Mouse (Mus musculus) bone marrow macrophage, adult 2 months (primary cell): Measurements from ENCODE around the gene Mipol1. TPM values are rescaled to one million over a fixed set of nuclear protein-coding genes. Genes with fewer than 3 reads are reported as not detected.
A peak's percentile ranks its signal among the peaks of the same experiment; 100 is the strongest.

ENCODE experiments used
- H3K27ac ChIP-seq: 2 replicates; pipeline ENCODE4 v1.5.1; 2012; ENCODE audit warnings: low read depth, low read length; ENCODE audit not compliant: insufficient read depth
- H3K4me1 ChIP-seq: 2 replicates; pipeline ENCODE4 v1.6.1; 2012; ENCODE audit warnings: low read length; ENCODE audit not compliant: control insufficient read depth, insufficient read depth
- H3K4me3 ChIP-seq: 2 replicates; pipeline ENCODE4 v1.5.1; 2012; ENCODE audit warnings: mild to moderate bottlenecking, low read length, moderate library complexity; ENCODE audit not compliant: insufficient read depth
- CTCF ChIP-seq: IDR thresholded peaks from 2 replicates; pipeline ENCODE4 v1.5.1; 2012; ENCODE audit warnings: low read depth, mild to moderate bottlenecking, low read length, moderate library complexity
- POLR2A ChIP-seq: IDR thresholded peaks from 2 replicates; pipeline ENCODE4 v1.6.1; 2012; ENCODE audit warnings: mild to moderate bottlenecking, low read depth, low read length, borderline replicate concordance
- polyA plus RNA-seq: library from polyadenylated mRNA; stranded (reverse); fragments of >200 nt; gene quantifications from 2 replicates; pipeline ENCODE4 v1.2.4, GENCODE M21; 2012; ENCODE audit not compliant: missing spikeins, insufficient read depth, insufficient read length

Mipol1 gene
- polyA plus RNA-seq, 1 experiment: 1.6 TPM

- H3K4me3 ChIP-seq: no peak overlapping the region
- no peak for TF ChIP-seq CTCF
- no peak for TF ChIP-seq POLR2A
- no peaks in the 10 kb centered on the region for H3K4me1 ChIP-seq
- H3K27ac ChIP-seq: no peak overlapping the region
These were observed 219.9 kb downstream of the Mipol1 start for GRCm38 (mm10) chr12:57450017-57450583.

GRCm38 (mm10) chr12:57456911-57457310, 226.7 kb downstream of the Mipol1 start:
- H3K4me3 ChIP-seq: no peak overlapping the region
- TF ChIP-seq POLR2A (no peak), CTCF (no peak)
- H3K27ac ChIP-seq: no peak overlapping the region
- H3K4me1 ChIP-seq: no peaks in the 10 kb centered on the region

- no peaks in the 10 kb centered on the region for H3K4me1 ChIP-seq
- no peak overlapping the region for H3K27ac ChIP-seq
- TF ChIP-seq CTCF: no peak
- TF ChIP-seq POLR2A: no peak
- H3K4me3 ChIP-seq: no peak overlapping the region
These were observed 227.1 kb downstream of the Mipol1 start for GRCm38 (mm10) chr12:57457339-57457738.

GRCm38 (mm10) chr12:57464520-57465334, 234.5 kb downstream of the Mipol1 start:
- peaks cover 7% of the 10 kb centered on the region for H3K4me1 ChIP-seq
- TF ChIP-seq POLR2A: no peak
- no peak for TF ChIP-seq CTCF

GRCm38 (mm10) chr12:57471786-57472185, 241.6 kb downstream of the Mipol1 start:
- no peak overlapping the region for H3K27ac ChIP-seq
- H3K4me3 ChIP-seq: no peak overlapping the region
- no peak for TF ChIP-seq CTCF
- TF ChIP-seq POLR2A: no peak

More at GRCm38 (mm10) chr12:57464520-57465334, 234.5 kb downstream of the Mipol1 start:
- Histone ChIP-seq H3K4me3 (peak overlapping the region; percentile 10; the same call in 1 of the 2 replicates), H3K27ac (no peak overlapping the region)

GRCm38 (mm10) chr12:57476876-57477275, 246.6 kb downstream of the Mipol1 start:
- Histone ChIP-seq H3K4me3 (no peak overlapping the region), H3K27ac (no peak overlapping the region)

More at GRCm38 (mm10) chr12:57471786-57472185, 241.6 kb downstream of the Mipol1 start:
- no peaks in the 10 kb centered on the region for H3K4me1 ChIP-seq

GRCm38 (mm10) chr12:57481823-57482222, 251.6 kb downstream of the Mipol1 start:
- Histone ChIP-seq H3K4me3 (no peak overlapping the region), H3K4me1 (no peaks in the 10 kb centered on the region), H3K27ac (no peak overlapping the region)
- no peak for TF ChIP-seq CTCF
- TF ChIP-seq POLR2A: no peak

More at GRCm38 (mm10) chr12:57476876-57477275, 246.6 kb downstream of the Mipol1 start:
- no peaks in the 10 kb centered on the region for H3K4me1 ChIP-seq
- TF ChIP-seq POLR2A (no peak), CTCF (no peak)

GRCm38 (mm10) chr12:57496347-57497119, 266.3 kb downstream of the Mipol1 start:
- no peak overlapping the region for H3K27ac ChIP-seq
- no peak overlapping the region for H3K4me3 ChIP-seq
- no peaks in the 10 kb centered on the region for H3K4me1 ChIP-seq
- no peak for TF ChIP-seq POLR2A
- no peak for TF ChIP-seq CTCF

- Histone ChIP-seq H3K4me1 (no peaks in the 10 kb centered on the region), H3K27ac (no peak overlapping the region), H3K4me3 (no peak overlapping the region)
- no peak for TF ChIP-seq POLR2A
- no peak for TF ChIP-seq CTCF
These were observed 270.0 kb downstream of the Mipol1 start for GRCm38 (mm10) chr12:57500246-57500645.
